8 mouse cellular contexts compared by ENCODE assay signal in genomic region chr11:119618763-119619162, GRCm38 (mm10). TPM values are rescaled to one million over a fixed set of nuclear protein-coding genes. Genes with fewer than 3 reads are reported as not detected.
DNase-seq lines count a peak whose midpoint lies in the region; ATAC-seq and TF ChIP-seq lines count a peak whose summit lies in the region.

No protein-coding gene starts in this region.

- TF ChIP-seq CTCF in bone marrow macrophage, adult 2 months (IDR thresholded peaks at IDR 0.05; ENCODE audit: low read depth, low read length): peak; percentile 77

- TF ChIP-seq POLR2A in bone marrow macrophage, adult 2 months (IDR thresholded peaks at IDR 0.05; ENCODE audit: borderline replicate concordance, low read depth, low read length): no peak

- peak; percentile 59 for DNase-seq in gastrocnemius, postnatal 10 days
- DNase-seq in gastrocnemius, adult 18-20 months (ENCODE audit: low spot score): no peak
- DNase-seq in neural tube, embryonic 10.5 days (ENCODE audit: extremely low spot score, low spot score): peak; percentile 54

- 0 out of 2 replicates have a peak, but pooled peaks cover 3% of the 10 kb centered on the region for H3K4me1 ChIP-seq in neural tube, embryonic 15.5 days
- peaks cover 42% of the 10 kb centered on the region for H3K4me1 ChIP-seq in bone marrow macrophage, adult 2 months (ENCODE audit: control insufficient read depth, insufficient read depth, low read length)

- WGBS in neural tube, embryonic 15.5 days: 41% methylated on average over 5 of the region's 5 CpGs

- ATAC-seq in neural tube, embryonic 15.5 days (ENCODE audit: low FRiP score): no peak
- 0 out of 2 replicates have a peak, but pooled peaks have one; percentile 33 for ATAC-seq in granulocyte monocyte progenitor cell, adult 5-6 weeks (replicated peaks; ENCODE audit: poor library complexity, severe bottlenecking)
- 0 out of 2 replicates have a peak, but pooled peaks have one; percentile 34 for ATAC-seq in megakaryocyte progenitor cell, adult 5-6 weeks (replicated peaks; ENCODE audit: poor library complexity)
- ATAC-seq in inflammation-experienced regulatory T-cells, adult 6 months: no peak

- no peaks in the 10 kb centered on the region for H3K27me3 ChIP-seq in neural tube, embryonic 15.5 days (replicated peaks)

- H3K9me3 ChIP-seq in neural tube, embryonic 15.5 days (replicated peaks): no peaks in the 10 kb centered on the region

- H3K36me3 ChIP-seq in neural tube, embryonic 15.5 days: no peaks in the 10 kb centered on the region

- no peak overlapping the region for H3K9ac ChIP-seq in neural tube, embryonic 15.5 days (replicated peaks)

- H3K27ac ChIP-seq in neural tube, embryonic 15.5 days (replicated peaks): no peak overlapping the region
- H3K27ac ChIP-seq in bone marrow macrophage, adult 2 months (ENCODE audit: insufficient read depth, low read depth, low read length): no peak overlapping the region

- H3K4me2 ChIP-seq in neural tube, embryonic 15.5 days: no peak overlapping the region

- no peak overlapping the region for H3K4me3 ChIP-seq in neural tube, embryonic 15.5 days (replicated peaks)
- H3K4me3 ChIP-seq in bone marrow macrophage, adult 2 months (ENCODE audit: insufficient read depth, low read length): no peak overlapping the region

RNA-seq across cellular contexts. Expression of gene Rptor, which starts 16.1 kb away (rescaled TPM):
- 10 to 100 TPM; 30.6 to 34.8 TPM for total RNA-seq in gastrocnemius, postnatal 10 days (2021)
- total RNA-seq in gastrocnemius, adult 18-20 months (2021): 10 to 100 TPM; 23.3 to 28.1 TPM
- 10.4 and 11.7 TPM in 2 replicates for polyA plus RNA-seq in neural tube, embryonic 15.5 days (2015; fragmentation: Nextera tagmentation; extraction: Ambion mirVana)
- 19.4 and 23.8 TPM in 2 replicates for polyA plus RNA-seq in bone marrow macrophage, adult 2 months (2012; ENCODE audit: insufficient read depth, insufficient read length, missing spikeins)
- 23.8 and 33.0 TPM in 2 replicates for total RNA-seq in granulocyte monocyte progenitor cell, adult 5-6 weeks (2014; fragmentation: Nextera tagmentation)
- 13.7 and 20.9 TPM in 2 replicates for total RNA-seq in granulocyte monocyte progenitor cell, adult 5-6 weeks (2017)
- 14.0 and 16.1 TPM in 2 replicates for total RNA-seq in megakaryocyte progenitor cell, adult 5-6 weeks (2015)
- 13.2 and 17.8 TPM in 2 replicates for total RNA-seq in megakaryocyte progenitor cell, adult 5-6 weeks (2017)
- 10 to 100 TPM; 10.3 to 15.9 (median 10.5) TPM for polyA plus RNA-seq in inflammation-experienced regulatory T-cells, adult 6 months (2017; shearing (Covaris generic))

Comparison
In these comparisons a context has a peak if more than half of its experiments do, and no peak if none do; other contexts are left out.
1. ATAC-seq: peak in granulocyte monocyte progenitor cell, adult 5-6 weeks (single experiment) and megakaryocyte progenitor cell, adult 5-6 weeks (single experiment); none in neural tube, embryonic 15.5 days (single experiment) and inflammation-experienced regulatory T-cells, adult 6 months (single experiment).